Mouse (Mus musculus) thymus, adult 2 months (tissue): ENCODE measurements around the gene Psap. TPM values are rescaled to one million over a fixed set of nuclear protein-coding genes. Genes with fewer than 3 reads are reported as not detected.

Source experiments
- DNase-seq: peaks from one replicate; pipeline ENCODE4 v3.0.0; 2021
- H3K27ac ChIP-seq: fragments of 200-500 bp; 2 replicates; pipeline ENCODE4 v1.5.1; 2012; ENCODE audit warnings: low read length, control low read depth; ENCODE audit not compliant: control insufficient read depth, insufficient read depth
- H3K27me3 ChIP-seq: fragments of 200-500 bp; 2 replicates; pipeline ENCODE4 v1.6.1; 2012; ENCODE audit warnings: mild to moderate bottlenecking, low read length, moderate library complexity, mixed read lengths; ENCODE audit not compliant: control insufficient read depth, insufficient read depth
- H3K36me3 ChIP-seq: fragments of 200-500 bp; 2 replicates; pipeline ENCODE4 v1.6.1; 2012; ENCODE audit warnings: mild to moderate bottlenecking, low read length, moderate library complexity; ENCODE audit not compliant: control insufficient read depth, insufficient read depth
- H3K4me1 ChIP-seq: fragments of 200-500 bp; replicated peaks from 2 replicates; pipeline ENCODE4 v1.6.1; 2012; ENCODE audit warnings: low read length; ENCODE audit not compliant: control insufficient read depth, insufficient read depth
- H3K4me3 ChIP-seq: fragments of 200-500 bp; 2 replicates; pipeline ENCODE4 v1.5.1; 2012; ENCODE audit warnings: mild to moderate bottlenecking, low read length, control low read depth, moderate library complexity; ENCODE audit not compliant: control insufficient read depth, insufficient read depth
- CTCF ChIP-seq: fragments of 200-500 bp; IDR thresholded peaks from 2 replicates; pipeline ENCODE4 v1.5.1; 2012; ENCODE audit warnings: mild to moderate bottlenecking, control low read depth, low read length, moderate library complexity, borderline replicate concordance; ENCODE audit not compliant: control insufficient read depth, poor library complexity, insufficient read depth; ENCODE audit errors: extremely low read depth
- POLR2A ChIP-seq: fragments of 200-500 bp; IDR thresholded peaks from 2 replicates; pipeline ENCODE4 v1.6.1; 2012; ENCODE audit warnings: mild to moderate bottlenecking, low read length, control low read depth, moderate library complexity; ENCODE audit not compliant: control insufficient read depth, poor library complexity, insufficient read depth; ENCODE audit errors: extremely low read depth
- WGBS: fragments of 180-500 bp; shearing (Covaris S2); methylation state at CpG from one replicate; pipeline ENCODE4 v1.1.7; 2018; 5-methylcytosine and 5-hydroxymethylcytosine counted together
- polyA plus RNA-seq: library from polyadenylated mRNA; depleted of rRNA; stranded (reverse); fragments of >200 nt; gene quantifications from 2 replicates; pipeline ENCODE4 v1.2.3, GENCODE M21; 2012

The Psap gene
- polyA plus RNA-seq, 1 experiment, result 1,921 TPM

DNA sequence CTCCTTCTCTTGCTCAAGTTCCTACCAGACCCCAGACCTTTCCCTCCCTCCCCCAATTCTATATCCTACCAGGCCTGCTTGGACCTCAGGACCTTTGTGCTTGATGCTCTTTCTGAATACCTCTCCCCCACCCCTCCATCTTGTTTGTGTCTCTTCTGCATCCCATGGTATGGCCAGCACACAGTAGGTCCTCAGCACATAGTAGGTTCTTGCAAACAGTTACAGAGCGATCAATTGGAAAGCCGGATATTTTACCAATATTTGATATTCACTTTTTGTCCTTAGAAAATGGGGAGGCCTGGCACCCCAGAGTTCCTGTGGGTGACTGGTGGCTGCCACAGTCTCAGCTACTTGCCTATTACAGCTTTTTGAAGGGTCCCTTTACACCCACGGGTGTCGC is 57.6 kb downstream of the Psap start:
- no peak overlapping the region for H3K27ac ChIP-seq
- TF ChIP-seq POLR2A (no peak), CTCF (no peak)
- H3K27me3 ChIP-seq, result no peaks in the 10 kb centered on the region
- H3K36me3 ChIP-seq, result no peaks in the 10 kb centered on the region
- H3K4me3 ChIP-seq, result no peak overlapping the region
- WGBS, result 93% methylated on average over 4 of the region's 4 CpGs
- H3K4me1 ChIP-seq, result no peaks in the 10 kb centered on the region
- DNase-seq, result no peak

DNA sequence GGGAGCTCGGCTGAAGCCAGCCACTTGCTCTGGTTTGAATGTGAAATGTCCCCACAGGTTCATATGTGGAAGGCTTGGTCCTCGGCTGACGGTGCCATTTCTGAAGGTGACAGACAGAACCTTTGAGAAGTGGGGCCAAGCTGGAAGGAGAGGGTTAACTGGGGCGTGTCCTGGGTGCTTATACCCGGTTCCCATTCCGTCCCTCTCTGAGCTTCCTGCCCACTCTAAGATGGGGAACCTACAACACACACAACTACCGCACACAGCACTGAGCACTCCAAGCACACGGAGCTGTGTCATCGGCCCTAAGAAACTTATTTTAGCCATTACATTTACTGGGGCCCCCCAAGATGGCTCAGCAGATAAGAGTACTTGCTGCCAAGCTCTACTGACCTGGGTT is 64.1 kb downstream of the Psap start:
- H3K27ac ChIP-seq, result no peak overlapping the region
- H3K4me3 ChIP-seq, result no peak overlapping the region
- peaks cover 16% of the 10 kb centered on the region for H3K4me1 ChIP-seq
- no peaks in the 10 kb centered on the region for H3K36me3 ChIP-seq
- no peaks in the 10 kb centered on the region for H3K27me3 ChIP-seq
- WGBS, result 44% methylated on average over 9 of the region's 9 CpGs
- no peak for TF ChIP-seq POLR2A
- no peak for TF ChIP-seq CTCF
- DNase-seq, result no peak

GRCm38 (mm10) chr10:60344111-60344510 is 66.7 kb downstream of the Psap start:
- no peak for TF ChIP-seq POLR2A
- no peak for TF ChIP-seq CTCF
- peaks cover 37% of the 10 kb centered on the region for H3K4me1 ChIP-seq
- no peak for DNase-seq
- no peaks in the 10 kb centered on the region for H3K27me3 ChIP-seq
- H3K4me3 ChIP-seq, result no peak overlapping the region
- no peak overlapping the region for H3K27ac ChIP-seq
- WGBS, result 20% methylated on average over 3 of the region's 3 CpGs
- no peaks in the 10 kb centered on the region for H3K36me3 ChIP-seq

DNA sequence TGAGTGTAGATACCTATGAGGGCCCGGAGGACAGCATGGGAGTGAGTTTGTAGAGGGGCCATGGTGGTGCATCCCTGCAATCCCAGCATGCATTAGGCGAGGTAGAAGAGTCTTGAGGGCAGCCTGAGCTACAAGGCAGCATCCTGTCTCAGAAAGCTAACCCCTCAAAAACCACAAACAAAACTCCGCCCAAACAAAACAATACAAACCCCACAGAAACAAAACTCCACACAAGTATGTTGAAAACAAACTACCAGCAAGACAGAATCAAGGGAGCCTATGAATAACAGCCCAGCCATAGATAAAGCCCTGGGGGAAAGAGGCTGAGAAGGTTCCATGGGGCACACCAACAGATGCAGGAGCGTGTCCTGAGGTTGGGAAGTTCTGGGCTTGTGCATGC is 68.6 kb downstream of the Psap start:
- Histone ChIP-seq H3K4me3 (no peak overlapping the region), H3K4me1 (peaks cover 48% of the 10 kb centered on the region), H3K27ac (peak overlapping the region; percentile 58), H3K36me3 (no peaks in the 10 kb centered on the region), H3K27me3 (no peaks in the 10 kb centered on the region)
- WGBS, result 68% methylated on average over 4 of the region's 4 CpGs
- TF ChIP-seq POLR2A (no peak), CTCF (no peak)
- DNase-seq, result peak; percentile 31

- under 1% methylated on average over 37 of the region's 37 CpGs for WGBS
- Histone ChIP-seq H3K27me3 (no peaks in the 10 kb centered on the region), H3K4me1 (peaks cover 56% of the 10 kb centered on the region), H3K27ac (peak within 1 kb of the TSS; percentile 71), H3K4me3 (peak within 1 kb of the TSS; percentile 70), H3K36me3 (no peaks in the 10 kb centered on the region)
- TF ChIP-seq POLR2A (peak; percentile 83), CTCF (peak; percentile 75; the same call in 1 of the 2 replicates)
- DNase-seq, result peak; percentile 88
Measured at GRCm38 (mm10) chr10:60346701-60347405, 69.4 kb downstream of the Psap start, which contains the start of gene Vsir. Vsir (plus strand) TSS chr10:60346851.

DNA sequence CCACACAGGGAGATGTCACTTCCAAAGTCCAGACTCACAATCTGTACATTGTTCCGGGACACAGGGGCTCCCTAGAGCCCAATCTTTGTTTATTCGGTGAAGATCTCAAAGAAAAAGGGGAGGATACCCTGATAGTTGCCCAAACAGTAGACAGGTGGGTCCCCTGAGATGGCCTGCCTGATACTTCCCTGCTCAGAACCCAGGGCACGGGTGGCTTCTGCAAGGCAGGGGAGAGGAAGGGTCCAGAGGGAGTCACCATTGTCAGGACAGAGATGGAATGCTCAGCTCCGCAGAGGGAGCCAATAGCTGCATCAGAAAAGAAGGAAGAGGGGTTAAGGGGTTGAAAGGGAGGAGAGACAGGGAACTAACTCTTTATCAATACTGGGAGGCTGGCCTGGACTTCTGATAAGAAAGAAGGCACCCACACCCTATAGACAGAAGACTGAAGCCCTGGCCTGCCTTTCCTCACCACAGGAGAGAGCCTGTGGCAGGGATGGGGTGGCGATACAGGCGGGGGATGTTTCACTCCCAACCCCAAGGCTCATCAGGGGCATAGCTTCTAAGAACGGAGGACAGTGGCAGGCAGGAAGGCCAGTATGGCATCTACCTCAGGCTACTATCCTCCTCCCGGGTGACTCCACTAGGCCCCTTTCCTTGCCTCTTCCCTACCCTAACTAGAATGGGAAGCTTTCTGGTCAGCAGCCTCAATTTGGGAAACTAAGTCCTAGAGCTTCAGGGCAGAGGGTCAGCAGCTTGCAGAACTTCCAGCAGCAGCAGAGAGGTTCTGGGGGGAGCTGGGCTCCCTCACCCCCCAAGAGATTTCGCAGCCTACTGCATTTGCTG is 70.6 kb downstream of the Psap start:
- Histone ChIP-seq H3K27ac (peak overlapping the region; percentile 71; the same call in 1 of the 2 replicates), H3K4me1 (peaks cover 62% of the 10 kb centered on the region), H3K4me3 (peak overlapping the region; percentile 70), H3K36me3 (no peaks in the 10 kb centered on the region), H3K27me3 (no peaks in the 10 kb centered on the region)
- 83% methylated on average over 9 of the region's 9 CpGs for WGBS
- TF ChIP-seq POLR2A (no peak), CTCF (no peak)
- no peak for DNase-seq
